Mouse (Mus musculus) ES-E14 (cell line): ENCODE data around the gene Cbarp.

Experiments
- CHD2 ChIP-seq: IDR thresholded peaks from 2 replicates; pipeline ENCODE4 v1.6.1; 2014; ENCODE audit warnings: mild to moderate bottlenecking, low read depth, low read length, inconsistent platforms
- HCFC1 ChIP-seq: IDR thresholded peaks from 2 replicates; pipeline ENCODE4 v1.6.1; 2012; ENCODE audit warnings: low read length, inconsistent platforms, borderline replicate concordance; ENCODE audit not compliant: insufficient read depth
- MAFK ChIP-seq: IDR thresholded peaks from 2 replicates; pipeline ENCODE4 v1.6.1; 2014; ENCODE audit warnings: mild to moderate bottlenecking, low read depth, low read length, inconsistent platforms; ENCODE audit not compliant: insufficient read depth
- ZC3H11A ChIP-seq: IDR thresholded peaks from 2 replicates; pipeline ENCODE4 v1.6.1; 2012; ENCODE audit warnings: low read depth, mild to moderate bottlenecking, inconsistent platforms, low read length, borderline replicate concordance
- ZNF384 ChIP-seq: IDR thresholded peaks from 2 replicates; pipeline ENCODE4 v1.6.1; 2012; ENCODE audit warnings: low read depth, low read length, inconsistent platforms

- TF ChIP-seq ZNF384 (no peak), MAFK (no peak), ZC3H11A (no peak), CHD2 (no peak), HCFC1 (no peak)
These were observed 17.8 kb upstream of the Cbarp start for GRCm38 (mm10) chr10:80158307-80158986.
